Comparison of ENCODE assay signal across 19 mouse cellular contexts in the genomic region with DNA sequence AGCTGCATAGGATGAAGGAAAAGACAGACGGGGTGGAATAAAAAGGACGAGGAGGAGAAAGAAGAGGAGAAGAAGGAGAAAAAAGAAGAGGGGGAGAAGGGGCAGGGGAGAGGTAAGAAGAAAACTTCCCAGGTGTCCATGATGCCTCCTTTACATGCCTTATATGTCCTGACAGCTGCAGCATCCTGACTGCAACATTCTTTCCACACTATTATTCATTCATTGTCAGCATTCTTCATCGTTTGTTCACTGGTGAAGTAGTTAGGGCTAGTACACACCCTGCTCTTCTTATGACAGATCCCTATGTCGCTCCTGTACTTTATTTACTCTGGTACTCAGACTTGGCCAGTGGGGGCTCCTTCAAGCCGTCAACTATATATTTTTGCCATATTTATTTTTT.
"Had no signal": no experiment of that assay in that cellular context is flagged by ENCODE, and none has a peak within 500 bp of the region (broad histone marks: within the 10 kb centered on the region; RNA-seq: fewer than 3 reads in every experiment).

No protein-coding gene starts in this region.

- DNase-seq: liver, postnatal 0 days; lung, adult 2 months; lung, postnatal 14 days; lung, postnatal 36 days; retina, postnatal 1 day; right cerebral cortex, adult 18-20 months; right cerebral cortex, postnatal 25 days; right cerebral cortex, postnatal 4 days; spleen, adult 18-20 months; thymus, adult 18-20 months; thymus, postnatal 25 days; thymus, postnatal 4 days had no signal

- H3K4me3 ChIP-seq: lung, embryonic 15.5 days; megakaryocyte, embryonic 14.5 days; midbrain, embryonic 13.5 days; midbrain, embryonic 15.5 days; neural tube, embryonic 13.5 days; neural tube, embryonic 15.5 days had no signal

- H3K27me3 ChIP-seq: lung, embryonic 15.5 days; megakaryocyte, embryonic 14.5 days; midbrain, embryonic 13.5 days; midbrain, embryonic 15.5 days; neural tube, embryonic 13.5 days; neural tube, embryonic 15.5 days had no signal

- ATAC-seq: liver, postnatal 0 days; midbrain, embryonic 13.5 days; midbrain, embryonic 15.5 days had no signal

- H3K36me3 ChIP-seq: lung, embryonic 15.5 days; midbrain, embryonic 13.5 days; midbrain, embryonic 15.5 days; neural tube, embryonic 13.5 days; neural tube, embryonic 15.5 days had no signal

- H3K4me2 ChIP-seq: midbrain, embryonic 11.5 days; midbrain, embryonic 13.5 days; midbrain, embryonic 15.5 days; neural tube, embryonic 13.5 days; neural tube, embryonic 15.5 days had no signal
